Mouse (Mus musculus): ENCODE results near the gene Rab3gap2.

DNA sequence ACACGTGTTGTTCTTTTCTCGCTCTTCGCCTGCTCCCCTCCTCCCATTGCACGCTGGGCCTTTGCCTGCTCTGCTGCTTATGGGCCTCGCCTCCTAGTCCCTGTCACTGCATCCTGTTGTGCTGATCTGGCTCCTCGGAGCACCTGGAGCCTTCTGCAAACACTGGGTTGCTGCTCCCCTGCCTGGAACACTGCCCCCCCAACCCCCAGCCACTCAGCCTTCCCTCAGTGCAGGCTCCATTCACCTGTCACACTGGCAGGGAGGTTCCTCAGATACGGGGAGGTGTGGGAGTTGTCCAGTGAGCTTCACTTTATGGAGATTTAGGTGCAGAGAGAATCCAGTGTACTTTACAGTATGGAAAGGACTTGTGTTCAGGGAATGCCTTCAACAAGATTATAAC lies 41.5 kb downstream of the Rab3gap2 start:
- TF ChIP-seq TAL1 (conservative IDR thresholded peaks at IDR 0.05; ENCODE audit: low read depth, low read length) (no peak), CTCF (IDR thresholded peaks at IDR 0.05; ENCODE audit: low read depth, low read length) (no peak), POLR2AphosphoS5 (IDR thresholded peaks at IDR 0.05; ENCODE audit: insufficient replicate concordance, low read depth, low read length) (no peak), GATA1 (IDR thresholded peaks at IDR 0.05; ENCODE audit: borderline replicate concordance, low read length) (no peak)

All from G1E (cell line).